In genomic region chr19:47538801-47539200, GRCm38 (mm10) we compare ENCODE assay signal across 9 mouse cellular contexts. TPM values are rescaled to one million over a fixed set of nuclear protein-coding genes. Genes with fewer than 3 reads are reported as not detected.
A peak's percentile ranks its signal among the peaks of the same experiment; 100 is the strongest.
DNase-seq lines count a peak whose midpoint lies in the region; ATAC-seq and TF ChIP-seq lines count a peak whose summit lies in the region.
"Had no signal": no experiment of that assay in that cellular context is flagged by ENCODE, and none has a peak within 500 bp of the region (broad histone marks: within the 10 kb centered on the region; RNA-seq: fewer than 3 reads in every experiment).

No protein-coding gene starts in this region.

- peaks cover 16% of the 10 kb centered on the region for H3K4me1 ChIP-seq in hindbrain, embryonic 12.5 days

- no peaks in the 10 kb centered on the region for H3K9me3 ChIP-seq in hindbrain, embryonic 12.5 days (replicated peaks)
- H3K9me3 ChIP-seq: embryonic facial prominence, embryonic 13.5 days had no signal

- intact Hi-C loops in left cerebral cortex, adult 2 months (cut with DNase I): loop anchor here (10.0 kb wide), 1 partner anchor 196 kb away; the partner anchor contains the start of gene Sfr1

- no peak overlapping the region for H3K4me3 ChIP-seq in hindbrain, embryonic 12.5 days
- no peak overlapping the region for H3K4me3 ChIP-seq in left cerebral cortex, adult 2 months
- H3K4me3 ChIP-seq: embryonic facial prominence, embryonic 13.5 days had no signal

- TF ChIP-seq CTCF in left cerebral cortex, adult 2 months (IDR thresholded peaks at IDR 0.05): no peak

- no peak overlapping the region for H3K27ac ChIP-seq in hindbrain, embryonic 12.5 days
- no peak overlapping the region for H3K27ac ChIP-seq in left cerebral cortex, adult 2 months

- DNase-seq in CD4-positive, CD25-positive, alpha-beta regulatory T cell, adult 2 months (ENCODE audit: low read depth, low spot score): peak; percentile 15
- peak; percentile 27 for DNase-seq in embryo, embryonic 9.5 days (ENCODE audit: extremely low spot score)
- DNase-seq in liver: peak; percentile 68
- DNase-seq in naive thymus-derived CD4-positive, alpha-beta T cell, adult 2 months (ENCODE audit: low read depth): peak; percentile 35
- DNase-seq in ovary, adult 18-20 months (ENCODE audit: low spot score): no peak
- DNase-seq in left cerebral cortex, adult 2 months (ENCODE audit: extremely low spot score in 1 of 2, low spot score in 2 of 2): no peak

- ATAC-seq in CD4-positive, CD25-positive, alpha-beta regulatory T cell, adult 4 months: no peak
- ATAC-seq in hindbrain, embryonic 12.5 days (ENCODE audit: low FRiP score): no peak

- H3K36me3 ChIP-seq in hindbrain, embryonic 12.5 days: peaks cover 2% of the 10 kb centered on the region; the same call in 1 of the 2 replicates

- H3K27me3 ChIP-seq in hindbrain, embryonic 12.5 days: no peaks in the 10 kb centered on the region
- H3K27me3 ChIP-seq: embryonic facial prominence, embryonic 13.5 days had no signal

- H3K9ac ChIP-seq in hindbrain, embryonic 12.5 days: no peak overlapping the region
- H3K9ac ChIP-seq: embryonic facial prominence, embryonic 13.5 days had no signal

- H3K4me2 ChIP-seq in hindbrain, embryonic 12.5 days (replicated peaks): no peak overlapping the region

- WGBS in hindbrain, embryonic 12.5 days: 18% methylated on average over 6 of the region's 6 CpGs

RNA-seq across cellular contexts. Expression of gene Stn1, which starts 1.5 kb away (rescaled TPM):
- 10 to 100 TPM; 37.8 to 49.1 TPM for polyA plus RNA-seq in CD4-positive, CD25-positive, alpha-beta regulatory T cell, adult 4 months (2017; shearing (Covaris generic))
- polyA plus RNA-seq in hindbrain, embryonic 12.5 days (2016; fragmentation: Nextera tagmentation; extraction: Ambion mirVana): 42.1 and 44.2 TPM in 2 replicates
- total RNA-seq in left cerebral cortex, adult 2 months (2021): 10 to 100 TPM; 23.0 to 27.5 TPM

RNA-seq across cellular contexts. Expression of gene Slk, which starts 40.7 kb away (rescaled TPM):
- 10 to 100 TPM; 16.1 to 17.8 TPM for polyA plus RNA-seq in CD4-positive, CD25-positive, alpha-beta regulatory T cell, adult 4 months (2017; shearing (Covaris generic))
- polyA plus RNA-seq in hindbrain, embryonic 12.5 days (2016; fragmentation: Nextera tagmentation; extraction: Ambion mirVana): 9.1 and 10.7 TPM in 2 replicates
- total RNA-seq in left cerebral cortex, adult 2 months (2021): 10 to 100 TPM; 51.3 to 55.7 TPM

Comparison
In these comparisons a context has a peak if more than half of its experiments do, and no peak if none do; other contexts are left out.
1. DNase-seq: peak in CD4-positive, CD25-positive, alpha-beta regulatory T cell, adult 2 months (single experiment), embryo, embryonic 9.5 days (single experiment), liver (single experiment) and naive thymus-derived CD4-positive, alpha-beta T cell, adult 2 months (single experiment); none in ovary, adult 18-20 months (single experiment) and left cerebral cortex, adult 2 months (0 of 2).